Mouse (Mus musculus) cerebellum, postnatal 36 days (tissue): ENCODE results near the gene Ogfr.

Experiments
- DNase-seq, 2 experiments: peaks; one replicate each; pipeline ENCODE4 v3.0.0; 2021 to 2022; ENCODE audit warnings: mixed read lengths in 2 of 2

Gene Ogfr

DNA sequence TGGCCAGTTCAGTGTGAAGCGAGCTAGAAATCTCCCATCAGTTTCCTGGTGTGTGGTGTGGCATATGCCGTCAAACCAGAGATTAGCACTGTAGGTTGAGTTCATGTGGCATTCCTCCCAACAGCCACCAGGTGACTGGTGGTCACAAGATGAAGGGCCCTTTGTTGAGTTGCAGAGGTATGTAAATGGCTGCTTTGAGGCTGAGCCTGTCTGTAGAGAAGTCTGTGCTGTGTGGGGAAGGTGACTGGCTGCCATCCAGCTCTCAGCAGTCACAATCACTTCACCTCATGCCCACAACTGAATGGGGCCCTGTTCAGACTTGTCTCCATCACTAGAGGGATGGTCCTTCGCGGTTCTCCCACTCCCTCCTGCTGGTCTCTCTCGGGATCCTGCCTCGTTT is 15.7 kb downstream of the Ogfr start:
- no peak for DNase-seq

- no peak for DNase-seq
Observed at GRCm38 (mm10) chr2:180610283-180610682, 21.2 kb downstream of the Ogfr start.

- no peak for DNase-seq
Observed at GRCm38 (mm10) chr2:180611882-180612281, 22.8 kb downstream of the Ogfr start.

GRCm38 (mm10) chr2:180641576-180642554 is 52.8 kb downstream of the Ogfr start:
- no peak for DNase-seq

- DNase-seq = no peak
Observed at GRCm38 (mm10) chr2:180642555-180643260, 53.7 kb downstream of the Ogfr start, which contains the start of gene Tcfl5. TSS of gene Tcfl5 (minus strand) at chr2:180642708.

DNA sequence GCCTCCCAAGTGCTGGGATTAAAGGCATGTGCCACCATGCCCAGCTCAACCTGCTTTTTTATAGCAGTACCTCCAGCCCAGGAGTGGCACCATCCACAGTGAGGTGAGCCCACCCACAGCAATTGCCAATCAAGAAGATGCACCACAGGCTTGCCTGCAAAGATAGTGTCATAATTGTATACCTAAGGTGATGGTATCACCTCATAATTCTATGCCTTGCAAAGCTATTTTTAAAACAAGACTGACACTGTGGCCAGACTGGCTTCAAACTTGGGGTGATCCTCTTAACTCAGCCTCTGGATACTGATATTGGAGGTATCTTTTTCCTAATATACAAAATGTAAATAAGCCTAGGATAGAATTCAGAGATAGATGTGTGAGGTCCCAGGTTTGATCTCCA is 54.6 kb downstream of the Ogfr start:
- no peak for DNase-seq
